Mouse (Mus musculus) embryo, embryonic 9.5 days (tissue): ENCODE results near the gene Cplx2.

Source experiments
- DNase-seq: peaks from one replicate; pipeline ENCODE4 v3.0.0-alpha.2; 2017; ENCODE audit errors: extremely low spot score

Cplx2 gene

GRCm38 (mm10) chr13:54367758-54368157 lies 3.4 kb upstream of the Cplx2 start:
- DNase-seq: no peak

GRCm38 (mm10) chr13:54368181-54368580 lies 3.0 kb upstream of the Cplx2 start:
- no peak for DNase-seq

GRCm38 (mm10) chr13:54371387-54372330 lies 510 bp downstream of the Cplx2 start:
- peak; percentile 92 for DNase-seq

GRCm38 (mm10) chr13:54372665-54373064 lies 1.5 kb downstream of the Cplx2 start:
- DNase-seq: peak; percentile 73

- DNase-seq: no peak
These were observed 3.1 kb downstream of the Cplx2 start for GRCm38 (mm10) chr13:54374106-54374706.

- DNase-seq: no peak
These were observed 4.6 kb downstream of the Cplx2 start for GRCm38 (mm10) chr13:54375497-54376495.

GRCm38 (mm10) chr13:54376736-54377135 lies 5.6 kb downstream of the Cplx2 start:
- no peak for DNase-seq

- no peak for DNase-seq
These were observed 6.9 kb downstream of the Cplx2 start for GRCm38 (mm10) chr13:54378051-54378450.

GRCm38 (mm10) chr13:54380421-54380820 lies 9.3 kb downstream of the Cplx2 start:
- no peak for DNase-seq

GRCm38 (mm10) chr13:54381396-54381795 lies 10.2 kb downstream of the Cplx2 start:
- no peak for DNase-seq

GRCm38 (mm10) chr13:54383531-54383930 lies 12.4 kb downstream of the Cplx2 start:
- no peak for DNase-seq

- no peak for DNase-seq
These were observed 13.4 kb downstream of the Cplx2 start for GRCm38 (mm10) chr13:54384518-54384917.

- DNase-seq: no peak
These were observed 14.2 kb downstream of the Cplx2 start for GRCm38 (mm10) chr13:54385008-54386004.

GRCm38 (mm10) chr13:54389971-54390564 lies 18.9 kb downstream of the Cplx2 start:
- no peak for DNase-seq

- no peak for DNase-seq
These were observed 19.4 kb downstream of the Cplx2 start for GRCm38 (mm10) chr13:54390565-54391013.

GRCm38 (mm10) chr13:54391313-54391712 lies 20.2 kb downstream of the Cplx2 start:
- DNase-seq: no peak

GRCm38 (mm10) chr13:54397069-54397468 lies 25.9 kb downstream of the Cplx2 start:
- DNase-seq: no peak

- DNase-seq: no peak
These were observed 29.5 kb downstream of the Cplx2 start for GRCm38 (mm10) chr13:54400565-54401179.

GRCm38 (mm10) chr13:54401180-54401569 lies 30.0 kb downstream of the Cplx2 start:
- no peak for DNase-seq

- no peak for DNase-seq
These were observed 31.2 kb downstream of the Cplx2 start for GRCm38 (mm10) chr13:54402346-54402745.
